Mouse (Mus musculus) heart, postnatal 14 days (tissue): ENCODE results near the gene Mfsd2b. TPM values are rescaled to one million over a fixed set of nuclear protein-coding genes. Genes with fewer than 3 reads are reported as not detected.
"Not testable (repeated sequence)": the region's sequence is repeated elsewhere in the genome, so short reads cannot be mapped to it uniquely, and the experiment has no call there.

ENCODE experiments used
- DNase-seq, 2 experiments: peaks; one replicate each; pipeline ENCODE4 v3.0.0; 2021 to 2022
- intact Hi-C: fragments of 180-260 bp; cut with DNase I; formaldehyde crosslinking; loops from one replicate; pipeline ENCODE4 v1.15.1; 2025
- long read RNA-seq, 2 experiments: library from polyadenylated mRNA; stranded (forward); transcript quantifications; one replicate each; pipeline ENCODE4 v2.0.0; 2021
- total RNA-seq, 2 experiments: library from RNA; stranded (reverse); gene quantifications; 2 replicates each; pipeline ENCODE4 v1.2.3; 2021

Mfsd2b gene
- total RNA-seq, result under 1 TPM; 0.68 to 0.86 TPM
- long read RNA-seq, experiment 1, partial matches to known transcripts, result 0 of 1 reads
- long read RNA-seq, experiment 1, other reads (novel, unspliced or antisense), result 0 of 1 reads
- long read RNA-seq, experiment 2, result 0 reads

DNA sequence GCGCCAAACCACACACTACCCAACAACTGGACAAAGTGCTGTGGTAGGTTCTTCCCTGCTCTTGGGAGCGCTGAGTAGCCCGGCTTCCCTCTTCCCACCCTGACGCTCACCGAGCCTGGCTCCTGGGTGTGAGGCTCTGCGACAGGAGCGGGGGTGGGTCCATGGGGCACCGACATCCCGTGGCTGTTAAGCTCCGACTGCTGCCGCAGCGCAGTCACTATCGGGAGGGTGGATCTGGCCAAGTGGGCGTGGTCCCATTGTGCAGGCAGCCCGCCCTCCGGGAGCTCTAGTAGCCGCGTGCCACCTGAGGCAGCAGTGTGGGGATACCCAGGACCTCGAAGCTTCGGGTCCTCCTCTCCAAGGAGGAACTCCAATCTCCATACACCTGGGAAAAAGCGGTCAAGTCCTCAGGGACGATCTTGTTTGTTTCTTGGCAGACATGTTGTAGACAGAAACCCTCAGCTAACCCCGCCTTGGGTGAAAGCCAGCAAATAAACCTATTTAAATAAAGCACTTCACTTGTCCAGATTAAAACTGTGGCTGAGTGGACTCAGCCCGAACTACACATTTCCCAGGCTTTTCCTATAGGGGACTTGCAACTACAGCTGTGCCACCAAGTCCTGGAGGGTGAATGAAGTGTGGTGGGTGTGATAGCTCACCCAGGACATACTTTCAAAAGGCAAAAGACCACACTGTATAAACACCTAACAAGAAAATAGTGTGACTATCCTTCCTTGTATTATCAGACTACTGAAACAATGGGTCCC lies at the start of gene Mfsd2b:
Gene Mfsd2b, minus strand, starts transcription at position 199 of the 767 bp plus-strand sequence.
- DNase-seq, result peak; percentile 67 to 73
- intact Hi-C loops, result loop anchor here (10.0 kb wide), 1 partner anchor 100 kb away; no protein-coding TSS in a partner anchor

DNA sequence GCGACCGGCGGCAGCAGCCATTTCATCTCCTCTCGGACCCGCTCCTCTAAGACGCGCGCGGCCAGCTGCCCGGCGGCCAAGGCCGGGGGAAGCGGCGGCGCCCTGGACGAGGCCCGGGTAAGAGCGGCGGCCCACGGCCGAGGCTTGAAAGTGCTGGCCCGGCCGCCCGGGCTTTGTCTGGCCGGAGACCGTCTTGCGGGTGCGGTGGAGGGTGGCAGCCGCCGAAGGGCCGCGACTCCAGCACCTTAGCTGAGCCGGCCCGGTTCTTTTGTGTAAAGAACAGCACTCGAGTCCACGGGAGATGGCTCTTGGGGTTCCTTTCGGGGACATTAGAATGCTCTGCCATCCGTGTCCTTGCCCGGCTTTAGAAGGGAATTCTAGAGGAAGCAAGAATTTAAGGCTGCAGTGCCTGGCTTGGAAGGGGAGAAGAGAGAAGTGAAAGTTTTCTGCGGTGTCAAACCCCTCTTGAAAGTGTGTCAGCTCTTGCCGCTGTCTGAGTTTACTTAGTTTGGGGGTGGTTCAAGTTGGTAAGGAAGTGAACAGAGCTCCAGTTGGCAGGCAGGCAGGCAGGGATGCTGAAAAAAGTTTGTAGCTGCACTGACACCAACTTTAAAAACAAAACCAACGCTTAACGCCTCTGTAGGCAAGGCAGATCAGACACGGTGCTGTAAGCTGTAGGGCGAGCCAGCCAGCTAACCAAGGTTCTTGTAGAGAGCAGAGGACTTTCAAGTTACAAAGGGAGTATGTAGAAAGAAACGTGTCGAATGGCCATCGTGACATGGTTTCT lies 43.8 kb upstream of the Mfsd2b start:
- DNase-seq, result peak; percentile 48 to 63
- intact Hi-C loops, result loop anchor here (5.0 kb wide), 4 partner anchors 54 to 151 kb away; partner anchors contain the start of genes Fam228b, Fkbp1b, Pfn4 and Wdcp

DNA sequence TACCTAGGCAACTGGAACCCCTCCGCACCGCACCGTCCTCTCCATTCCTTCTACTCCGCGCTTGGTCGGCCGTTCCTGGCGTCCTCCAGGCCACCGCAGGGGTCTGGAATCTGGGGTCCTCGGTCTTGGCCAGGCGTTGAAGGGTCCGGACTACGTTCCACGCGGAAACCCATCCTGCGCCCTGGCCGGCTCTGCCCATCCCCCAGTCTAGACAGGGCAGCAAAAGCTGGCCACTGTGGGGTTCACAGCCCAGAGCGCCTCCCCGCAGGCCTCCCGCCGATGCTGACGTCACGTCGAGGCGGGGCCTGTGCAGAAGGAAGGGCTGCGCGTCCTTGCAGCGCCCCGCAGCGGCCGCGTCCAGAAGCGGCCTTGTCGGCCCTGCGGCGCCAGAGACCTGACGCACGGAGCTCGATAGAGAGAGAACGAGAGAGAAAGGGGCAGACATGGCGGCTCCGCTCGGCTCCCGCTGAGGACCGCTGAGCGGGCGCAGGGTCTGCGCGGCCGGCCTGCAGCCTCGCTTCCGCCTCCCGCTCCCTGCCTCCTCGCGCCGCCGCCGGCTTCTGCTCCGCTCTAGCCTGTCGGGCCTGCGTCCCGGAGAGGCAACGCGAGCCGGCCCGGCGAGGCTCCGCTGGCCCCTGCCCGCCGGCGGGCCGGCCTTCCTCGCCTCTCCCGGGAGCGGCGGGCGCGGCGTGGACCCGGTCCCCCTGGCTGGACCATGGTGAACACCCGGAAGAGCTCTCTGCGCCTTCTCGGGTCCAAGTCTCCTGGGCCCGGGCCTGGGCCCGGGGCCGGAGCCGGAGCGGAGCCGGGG lies 43.0 kb upstream of the Mfsd2b start, which contains the start of gene Atad2b:
Gene Atad2b, plus strand, starts transcription at position 360 of the 811 bp plus-strand sequence.
- intact Hi-C loops, result loop anchor here (5.0 kb wide), 4 partner anchors 55 to 150 kb away; partner anchors contain the start of genes Fam228b, Fkbp1b, Pfn4 and Wdcp
- DNase-seq, result peak; percentile 100

DNA sequence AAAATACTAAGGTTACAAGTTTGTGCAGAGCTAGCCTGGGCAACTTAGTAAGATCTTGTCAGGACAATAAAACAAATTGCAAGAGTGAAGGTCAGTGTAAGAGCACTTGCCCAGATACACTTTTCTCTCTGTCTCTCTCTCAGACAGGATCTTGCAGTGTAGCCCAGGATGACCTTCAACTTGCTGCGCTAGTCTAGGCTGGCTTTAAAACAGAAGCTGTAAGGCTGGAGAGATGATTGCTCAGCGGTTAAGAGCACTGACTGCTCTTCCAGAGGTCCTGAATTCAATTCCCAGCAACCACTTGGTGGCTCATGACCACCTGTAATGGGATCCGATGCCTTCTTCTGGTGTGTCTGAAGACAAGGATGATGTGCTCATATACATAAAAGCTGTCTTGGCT lies 40.8 kb upstream of the Mfsd2b start:
- no peak for DNase-seq
- intact Hi-C loops, result loop anchor here (5.0 kb wide), 4 partner anchors 57 to 148 kb away; partner anchors contain the start of genes Fam228b, Fkbp1b, Pfn4 and Wdcp

DNA sequence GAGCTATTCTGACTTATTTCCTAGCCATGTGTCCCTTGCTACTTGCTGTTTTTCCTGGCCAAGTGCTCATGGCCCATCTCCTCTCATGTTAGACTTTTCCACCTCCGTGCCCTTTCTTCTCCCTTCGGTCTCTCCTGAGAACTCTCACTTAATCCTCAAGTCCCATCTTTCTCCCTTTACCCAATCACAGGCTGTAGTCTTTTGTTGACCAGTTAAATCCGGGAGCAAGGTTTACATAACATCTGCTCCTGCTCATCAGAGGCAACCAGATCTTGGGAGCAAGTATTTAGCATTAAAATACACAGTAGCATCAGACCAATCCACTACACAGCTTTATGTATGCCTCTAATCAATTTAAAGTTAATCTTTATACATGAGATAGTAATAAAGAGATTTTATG lies 40.3 kb upstream of the Mfsd2b start:
- DNase-seq, result no peak
- intact Hi-C loops, result no loop called here

DNA sequence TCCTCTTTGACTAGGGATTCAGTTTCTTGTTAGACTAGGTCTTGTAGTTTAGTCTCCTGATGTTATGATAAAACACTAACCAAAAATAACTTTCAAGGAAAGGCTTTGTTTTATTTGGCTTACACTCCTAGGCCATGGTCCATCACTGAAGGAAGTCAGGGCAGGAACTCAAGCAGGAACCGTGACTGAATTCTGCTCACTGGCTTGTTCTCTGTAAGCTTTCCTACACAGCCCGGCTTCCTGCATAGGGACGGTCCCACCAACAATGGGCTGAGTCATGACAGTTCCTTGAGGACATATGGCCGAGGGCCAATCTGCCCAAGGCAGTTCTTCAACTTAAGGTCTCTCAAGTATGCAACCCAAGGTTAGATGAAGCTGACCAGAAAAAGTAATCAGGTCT lies 37.6 kb upstream of the Mfsd2b start:
- peak; percentile 8 to 12 for DNase-seq
- intact Hi-C loops, result no loop called here

DNA sequence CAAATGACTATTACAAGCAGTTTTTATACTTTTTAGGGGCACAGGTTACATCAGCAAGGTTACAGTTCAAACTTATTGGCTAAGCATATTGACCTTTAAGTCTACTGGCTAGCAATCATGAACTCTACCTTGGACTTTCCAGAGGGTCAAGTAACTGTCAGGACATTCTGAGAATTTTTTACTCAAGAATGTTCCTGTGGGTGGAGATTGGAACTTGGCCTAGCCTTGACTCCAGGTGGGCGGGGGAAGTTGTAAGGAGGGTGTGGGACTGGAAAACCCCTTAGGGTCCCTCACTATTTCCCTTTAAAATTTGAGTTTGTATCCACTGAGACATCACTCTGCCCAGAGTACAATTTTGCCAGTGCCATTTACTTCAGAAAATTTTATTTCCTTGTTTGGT lies 36.3 kb upstream of the Mfsd2b start:
- DNase-seq, result not testable (repeated sequence)

DNA sequence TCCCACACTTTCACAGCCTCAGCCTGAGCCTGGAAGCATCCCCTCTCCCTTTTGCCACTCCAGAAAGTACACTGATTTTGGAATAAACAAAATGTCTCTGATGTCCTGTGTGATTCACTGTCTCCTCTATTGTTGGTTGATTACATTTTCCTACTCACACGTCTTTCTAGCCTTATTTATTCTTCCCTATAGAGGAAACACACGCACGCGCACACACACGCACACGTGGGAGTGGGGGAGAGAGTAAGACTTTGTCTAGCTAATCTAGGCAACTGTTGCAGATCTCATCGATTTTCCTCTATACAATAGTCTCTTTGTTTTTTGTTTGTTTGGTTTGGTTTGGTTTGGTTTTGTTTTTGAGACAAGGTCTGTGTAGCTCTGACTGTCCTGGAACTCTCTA lies 34.2 kb upstream of the Mfsd2b start:
- intact Hi-C loops, result loop anchor here (5.0 to 10.0 kb wide), 2 partner anchors 46 to 1334 kb away; partner anchors contain the start of gene Dtnb
- DNase-seq, result no peak

More for the DNA sequence above, 36.3 kb upstream of the Mfsd2b start:
- intact Hi-C loops, result not testable (repeated sequence)

DNA sequence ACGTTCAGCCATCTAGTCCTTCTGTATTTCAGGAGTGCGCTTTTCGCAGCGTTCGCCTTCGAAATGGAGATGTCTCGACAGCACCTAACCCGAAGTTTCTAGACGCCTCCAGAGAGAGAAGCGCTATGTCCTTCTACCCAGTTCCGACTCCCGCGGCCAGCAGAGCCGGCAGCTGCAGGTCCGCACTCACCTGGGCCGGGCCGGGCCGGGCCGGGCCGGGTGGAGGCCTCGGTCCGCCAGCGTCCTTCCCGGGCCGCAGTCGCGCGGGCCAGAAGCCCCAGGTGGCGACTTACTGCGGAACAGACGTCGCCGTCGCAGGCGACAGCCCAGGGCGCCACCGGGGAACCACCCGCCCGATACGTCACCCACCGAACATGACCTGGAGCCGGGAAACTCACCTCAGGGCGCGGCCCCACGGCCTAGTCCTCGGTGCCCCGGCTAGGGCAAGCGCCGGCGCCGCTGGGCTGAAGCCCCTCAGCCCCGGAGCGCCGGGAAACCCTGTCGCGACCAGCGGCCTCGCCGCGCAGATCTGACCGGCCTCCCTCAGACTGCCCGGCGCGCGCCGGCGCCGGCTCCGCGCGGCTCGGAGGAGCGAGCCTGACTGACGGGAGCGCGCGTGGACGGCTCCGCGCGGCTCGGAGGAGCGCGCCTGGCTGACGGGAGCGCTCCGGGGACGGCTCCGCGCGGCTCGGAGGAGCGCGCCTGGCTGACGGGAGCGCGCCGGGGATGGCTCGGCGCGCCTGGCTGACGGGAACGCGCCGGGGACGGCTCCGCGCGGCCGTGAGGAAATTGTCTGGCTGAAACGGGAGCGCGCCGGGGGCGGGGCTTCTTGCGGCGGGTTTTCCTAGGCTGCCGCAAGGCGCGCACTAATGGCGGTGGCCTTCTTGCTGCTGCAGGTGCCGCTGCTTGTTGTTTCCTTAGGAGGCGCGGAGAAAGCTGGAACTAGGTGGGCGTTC lies 33.1 kb upstream of the Mfsd2b start, which contains the start of gene Ubxn2a:
Gene Ubxn2a, minus strand, starts transcription at position 755 of the 956 bp plus-strand sequence.
- DNase-seq, result peak; percentile 98
- intact Hi-C loops, result loop anchor here (5.0 to 10.0 kb wide), 2 partner anchors 45 to 1332 kb away; partner anchors contain the start of gene Dtnb

DNA sequence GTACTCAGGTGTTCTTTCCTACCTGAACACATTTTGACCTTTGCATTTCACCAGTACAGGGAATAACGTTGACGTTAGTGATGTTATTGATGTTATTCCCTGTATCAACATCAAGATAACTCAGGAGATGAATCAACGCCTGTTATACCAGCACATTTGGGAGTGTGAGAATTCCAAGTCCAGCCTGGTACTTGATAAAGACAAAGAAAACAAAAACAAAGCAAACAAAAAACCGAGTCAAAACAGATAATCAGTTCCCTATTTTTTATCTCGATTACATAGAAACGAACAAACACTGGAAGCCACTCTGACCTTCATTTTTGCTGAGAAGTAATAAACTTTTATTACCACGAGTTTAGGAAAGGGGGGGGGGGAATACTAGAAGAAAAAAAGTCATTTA lies 32.3 kb upstream of the Mfsd2b start:
- intact Hi-C loops, result loop anchor here (5.0 to 10.0 kb wide), 2 partner anchors 44 to 1332 kb away; partner anchors contain the start of gene Dtnb
- DNase-seq, result no peak

DNA sequence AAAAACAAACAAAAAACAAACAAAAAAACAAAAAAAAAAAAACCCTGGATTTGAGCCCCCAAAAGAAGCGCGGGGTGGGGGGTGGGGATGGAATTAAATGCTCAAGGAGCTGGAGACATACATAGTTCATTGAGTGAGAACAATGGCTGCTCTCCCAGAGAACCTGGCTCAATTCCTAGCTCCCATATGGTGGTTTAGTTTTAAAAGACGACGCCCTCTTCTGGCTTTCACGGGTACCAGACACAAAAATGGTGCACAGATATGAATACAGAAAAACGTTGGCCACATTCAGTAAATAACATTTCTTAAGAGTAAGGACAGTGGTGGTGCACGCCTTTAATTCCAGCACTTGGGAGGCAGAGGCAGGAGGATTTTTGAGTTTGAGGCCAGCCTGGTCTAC lies 31.8 kb upstream of the Mfsd2b start:
- intact Hi-C loops, result loop anchor here (5.0 to 10.0 kb wide), 2 partner anchors 44 to 1331 kb away; partner anchors contain the start of gene Dtnb
- DNase-seq, result no peak

DNA sequence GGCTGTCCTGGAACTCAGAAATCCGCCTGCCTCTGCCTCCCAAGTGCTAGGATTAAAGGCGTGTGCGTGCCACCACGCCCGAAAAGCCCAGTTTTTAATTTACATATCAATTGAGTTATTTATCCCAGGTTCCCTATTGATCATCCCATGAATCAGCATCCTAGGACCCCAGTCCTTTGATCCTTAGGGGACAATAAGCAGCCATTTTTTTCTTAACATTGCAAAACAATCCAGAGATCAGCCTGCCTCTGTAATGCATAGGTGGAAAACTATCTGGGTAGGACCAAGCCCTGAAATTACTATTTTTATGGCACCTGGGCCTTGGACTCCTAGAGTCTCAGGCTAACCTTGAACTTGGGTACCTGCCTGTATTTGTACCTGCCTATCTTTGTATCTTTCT lies 23.9 kb upstream of the Mfsd2b start:
- intact Hi-C loops, result no loop called here

DNA sequence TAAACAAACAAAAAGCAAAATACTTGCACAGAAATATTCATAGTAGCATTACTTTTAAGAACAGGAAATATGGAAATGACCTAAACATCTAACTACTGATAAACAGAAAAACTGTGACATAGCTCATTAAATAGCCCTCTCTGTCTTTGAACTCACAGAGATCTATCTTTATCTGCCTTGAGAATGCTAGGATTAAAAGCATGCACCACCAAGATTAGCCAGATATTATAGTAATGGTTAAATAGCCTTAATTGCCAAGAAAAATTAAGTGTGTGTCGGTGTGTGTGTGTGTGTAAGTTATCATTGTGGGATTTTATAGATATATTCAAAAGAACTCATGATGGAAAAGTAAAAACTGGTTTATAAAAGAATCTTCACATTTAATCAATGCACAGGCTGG lies 15.7 kb upstream of the Mfsd2b start:
- intact Hi-C loops, result no loop called here
- DNase-seq, result no peak

More for the DNA sequence above, 23.9 kb upstream of the Mfsd2b start:
- DNase-seq, result no peak

DNA sequence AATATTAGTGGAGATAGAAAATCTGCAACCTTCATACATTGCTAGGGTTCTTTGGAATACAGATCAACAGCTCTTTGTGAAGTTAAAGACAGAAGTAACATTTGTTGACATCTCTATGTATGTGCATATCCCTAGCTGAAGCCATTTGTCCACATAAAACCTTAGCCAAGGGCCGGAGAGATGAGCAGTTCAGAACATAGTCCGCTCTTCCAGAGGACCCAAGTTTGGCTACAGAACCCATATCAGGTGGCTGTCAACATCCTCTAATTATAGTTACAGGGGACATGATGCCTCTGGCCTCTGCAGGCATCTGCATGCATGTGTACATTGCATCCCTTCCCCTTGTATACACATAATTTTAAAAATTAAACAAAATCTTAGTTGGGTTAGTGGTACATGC lies 15.1 kb upstream of the Mfsd2b start:
- no peak for DNase-seq
- intact Hi-C loops, result no loop called here

DNA sequence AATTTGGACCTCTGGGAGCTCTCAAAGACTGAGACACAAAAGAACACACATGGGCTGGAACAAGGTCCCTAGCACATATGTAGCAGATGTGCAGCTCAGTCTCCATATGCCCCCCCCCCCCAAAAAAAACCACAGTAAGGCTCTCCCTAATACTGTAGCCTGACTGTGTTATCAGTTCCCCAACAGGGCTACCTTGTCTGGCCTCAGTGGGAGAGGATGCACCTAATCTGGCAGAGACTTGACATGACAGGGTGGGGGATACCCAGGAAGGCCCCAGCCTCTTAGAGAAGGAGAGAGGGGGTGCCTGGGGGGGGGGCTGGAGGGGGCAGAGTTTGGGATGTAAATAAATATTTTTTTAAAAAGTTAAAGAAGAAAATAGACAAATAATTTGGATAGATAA lies 14.6 kb upstream of the Mfsd2b start:
- no peak for DNase-seq
- intact Hi-C loops, result no loop called here

DNA sequence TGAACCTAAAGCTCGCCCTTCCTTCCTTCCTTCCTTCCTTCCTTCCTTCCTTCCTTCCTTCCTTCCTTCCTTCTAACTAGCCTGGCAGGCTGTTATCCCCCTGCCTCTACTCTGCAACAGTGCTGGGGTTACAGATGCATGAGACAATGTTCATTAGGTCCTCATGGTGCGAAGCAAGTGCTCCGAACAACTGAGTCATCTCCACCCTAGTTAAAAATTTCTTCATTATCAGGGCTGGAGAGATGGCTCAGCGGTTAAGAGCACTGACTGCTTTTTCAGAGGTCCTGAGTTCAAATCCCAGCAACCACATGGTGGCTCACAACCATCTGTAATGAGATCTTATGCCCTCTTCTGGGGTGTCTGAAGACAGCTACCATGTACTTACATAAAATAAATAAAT lies 12.4 kb upstream of the Mfsd2b start:
- DNase-seq, intact Hi-C loops: not testable (repeated sequence)

DNA sequence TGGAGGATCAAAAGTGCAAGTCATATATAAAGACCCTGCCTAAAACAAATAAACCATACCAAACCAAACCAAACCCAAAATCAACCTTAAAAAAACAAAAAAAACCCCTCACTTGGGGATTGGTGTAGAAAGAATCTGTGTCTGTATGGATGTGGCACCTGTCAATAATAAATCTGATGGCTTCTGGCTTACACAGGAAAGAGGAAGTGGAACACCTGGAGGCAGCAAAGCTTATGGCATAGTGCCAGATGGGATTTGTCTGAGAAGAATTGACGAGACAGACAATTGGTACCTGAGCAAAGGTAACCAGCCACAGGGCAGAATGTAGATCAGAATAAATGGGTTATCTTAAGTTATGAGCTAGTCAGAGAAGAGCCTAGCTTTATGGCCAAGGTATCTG lies 10.9 kb upstream of the Mfsd2b start:
- intact Hi-C loops, result no loop called here
- DNase-seq, result no peak

DNA sequence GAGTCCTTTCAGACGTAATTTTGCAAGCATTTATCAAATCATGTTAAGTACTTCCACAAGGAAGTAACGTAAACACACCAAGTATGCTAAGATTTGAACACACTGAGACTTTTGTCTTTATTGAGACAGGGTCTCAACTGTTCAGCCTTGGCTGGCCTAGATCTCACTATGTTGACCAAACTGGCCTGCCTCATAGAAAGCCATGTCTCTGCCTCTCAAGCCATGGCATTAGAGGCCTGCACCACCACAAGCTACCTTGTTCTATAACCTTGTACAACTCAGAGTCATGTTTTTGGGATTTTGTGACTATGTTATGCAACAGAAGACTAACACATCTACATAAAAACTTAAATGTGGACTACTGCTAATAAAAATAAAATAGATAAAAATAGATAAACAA lies 7.9 kb upstream of the Mfsd2b start:
- no peak for DNase-seq
- intact Hi-C loops, result no loop called here
